Mouse (Mus musculus): ENCODE data around the gene D17Wsu92e.

DNA sequence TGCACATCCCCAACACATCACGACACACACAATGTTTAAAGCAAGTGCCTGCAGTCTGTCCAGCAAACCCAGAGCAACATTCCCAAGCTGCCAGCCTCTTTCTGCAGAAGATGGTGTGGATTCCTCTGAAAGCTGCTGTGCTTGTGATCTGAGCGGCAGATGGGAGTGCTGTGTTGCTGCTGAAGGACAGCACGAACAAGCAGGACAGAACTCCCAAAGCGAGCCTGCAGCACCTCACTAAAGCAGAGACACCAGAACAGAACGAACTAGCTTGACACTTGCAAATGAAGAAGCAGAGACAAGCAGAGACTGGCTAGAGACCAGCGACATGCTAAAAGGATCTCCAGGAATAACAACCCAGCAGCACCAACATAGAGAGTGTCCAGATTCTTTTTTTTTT lies 48.8 kb downstream of the D17Wsu92e start:
- TF ChIP-seq CTCF (IDR thresholded peaks at IDR 0.05; ENCODE audit: control insufficient read depth, insufficient read depth, low read length) (no peak), POLR2A (IDR thresholded peaks at IDR 0.05; ENCODE audit: borderline replicate concordance, control insufficient read depth, low read depth, low read length) (no peak)

All from bone marrow, adult 2 months (tissue).